Mouse (Mus musculus): Measurements from ENCODE around the gene Pus7.
"Not testable (repeated sequence)": the region's sequence is repeated elsewhere in the genome, so short reads cannot be mapped to it uniquely, and the experiment has no call there.

The Pus7 gene

GRCm38 (mm10) chr5:23756368-23756767, 27.1 kb downstream of the Pus7 start:
- in situ Hi-C loops (cut with MboI; ENCODE audit: low sequenced_read_pairs), result no loop called here

- in situ Hi-C loops (cut with MboI; ENCODE audit: low sequenced_read_pairs), result no loop called here
Observed at GRCm38 (mm10) chr5:23755591-23755990, 27.9 kb downstream of the Pus7 start.

- in situ Hi-C loops (cut with MboI; ENCODE audit: low sequenced_read_pairs), result no loop called here
Observed at GRCm38 (mm10) chr5:23749882-23750281, 33.6 kb downstream of the Pus7 start.

- in situ Hi-C loops (cut with MboI; ENCODE audit: low sequenced_read_pairs), result no loop called here
Observed at GRCm38 (mm10) chr5:23743261-23743660, 40.2 kb downstream of the Pus7 start.

GRCm38 (mm10) chr5:23737111-23737510, 46.4 kb downstream of the Pus7 start:
- in situ Hi-C loops (cut with MboI; ENCODE audit: low sequenced_read_pairs), result no loop called here

- in situ Hi-C loops (cut with MboI; ENCODE audit: low sequenced_read_pairs), result no loop called here
Observed at GRCm38 (mm10) chr5:23736366-23736765, 47.1 kb downstream of the Pus7 start.

GRCm38 (mm10) chr5:23721956-23722355, 61.6 kb downstream of the Pus7 start:
- in situ Hi-C loops (cut with MboI; ENCODE audit: low sequenced_read_pairs), result no loop called here

- in situ Hi-C loops (cut with MboI; ENCODE audit: low sequenced_read_pairs), result no loop called here
Observed at GRCm38 (mm10) chr5:23718881-23719328, 64.6 kb downstream of the Pus7 start.

- in situ Hi-C loops (cut with MboI; ENCODE audit: low sequenced_read_pairs), result no loop called here
Observed at GRCm38 (mm10) chr5:23718182-23718534, 65.4 kb downstream of the Pus7 start.

- in situ Hi-C loops (cut with MboI; ENCODE audit: low sequenced_read_pairs), result no loop called here
Observed at GRCm38 (mm10) chr5:23717469-23718181, 65.9 kb downstream of the Pus7 start.

GRCm38 (mm10) chr5:23713401-23714335, 69.8 kb downstream of the Pus7 start:
- in situ Hi-C loops (cut with MboI; ENCODE audit: low sequenced_read_pairs), result no loop called here

GRCm38 (mm10) chr5:23712130-23713001, 71.1 kb downstream of the Pus7 start:
- in situ Hi-C loops (cut with MboI; ENCODE audit: low sequenced_read_pairs), result no loop called here

GRCm38 (mm10) chr5:23711671-23712129, 71.8 kb downstream of the Pus7 start:
- in situ Hi-C loops (cut with MboI; ENCODE audit: low sequenced_read_pairs), result not testable (repeated sequence)

GRCm38 (mm10) chr5:23711244-23711643, 72.3 kb downstream of the Pus7 start:
- in situ Hi-C loops (cut with MboI; ENCODE audit: low sequenced_read_pairs), result no loop called here

- in situ Hi-C loops (cut with MboI; ENCODE audit: low sequenced_read_pairs), result no loop called here
Observed at GRCm38 (mm10) chr5:23709661-23710060, 73.8 kb downstream of the Pus7 start.

- in situ Hi-C loops (cut with MboI; ENCODE audit: low sequenced_read_pairs), result not testable (repeated sequence)
Observed at GRCm38 (mm10) chr5:23706601-23707597, 76.6 kb downstream of the Pus7 start.

GRCm38 (mm10) chr5:23697457-23697856, 86.1 kb downstream of the Pus7 start:
- in situ Hi-C loops (cut with MboI; ENCODE audit: low sequenced_read_pairs), result no loop called here
